Mouse (Mus musculus) olfactory bulb, adult 2 months (tissue): ENCODE results near the gene B3gnt7. TPM values are rescaled to one million over a fixed set of nuclear protein-coding genes. Genes with fewer than 3 reads are reported as not detected.

Experiments
- H3K27ac ChIP-seq: fragments of 200-500 bp; 2 replicates; pipeline ENCODE4 v1.5.1; 2012; ENCODE audit warnings: low read depth, low read length; ENCODE audit not compliant: insufficient read depth
- H3K4me1 ChIP-seq: fragments of 200-500 bp; 2 replicates; pipeline ENCODE4 v1.6.1; 2012; ENCODE audit warnings: low read length; ENCODE audit not compliant: control insufficient read depth, insufficient read depth
- H3K4me3 ChIP-seq: fragments of 200-500 bp; 2 replicates; pipeline ENCODE4 v1.5.1; 2012; ENCODE audit warnings: mild to moderate bottlenecking, low read depth, low read length, moderate library complexity; ENCODE audit not compliant: insufficient read depth
- CTCF ChIP-seq: fragments of 200-500 bp; IDR thresholded peaks from 2 replicates; pipeline ENCODE4 v1.5.1; 2012; ENCODE audit warnings: low read depth, mild to moderate bottlenecking, low read length, moderate library complexity; ENCODE audit not compliant: insufficient read depth
- POLR2A ChIP-seq: fragments of 200-500 bp; IDR thresholded peaks from 2 replicates; pipeline ENCODE4 v1.6.1; 2012; ENCODE audit warnings: mild to moderate bottlenecking, low read depth, low read length, moderate library complexity; ENCODE audit not compliant: insufficient read depth
- WGBS: fragments of 180-500 bp; shearing (Covaris S2); methylation state at CpG from one replicate; pipeline ENCODE4 v1.1.7; 2018; 5-methylcytosine and 5-hydroxymethylcytosine counted together
- polyA plus RNA-seq: library from polyadenylated mRNA; stranded (reverse); fragments of >200 nt; gene quantifications from 2 replicates; pipeline ENCODE4 v1.2.4, GENCODE M21; 2012; ENCODE audit warnings: low replicate concordance; ENCODE audit not compliant: missing spikeins, insufficient read depth, insufficient read length

Gene B3gnt7
- polyA plus RNA-seq, 1 experiment: not detected

DNA sequence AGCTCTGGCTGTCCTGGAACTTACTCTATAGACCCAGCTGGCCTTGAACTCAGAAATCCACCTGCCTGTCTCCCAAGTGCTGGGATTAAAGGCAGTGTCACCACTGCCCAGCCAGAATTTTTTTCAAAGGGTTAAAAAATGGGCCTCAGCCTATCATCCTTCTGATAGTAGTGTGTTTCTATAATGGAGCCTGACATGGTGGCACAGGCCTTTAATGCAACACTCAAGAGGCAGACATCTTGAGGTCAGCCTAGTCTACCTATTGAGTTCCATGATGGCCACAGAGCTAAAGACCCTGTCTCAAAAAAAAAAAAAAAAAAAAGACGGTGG lies 45.0 kb downstream of the B3gnt7 start:
- Histone ChIP-seq H3K4me3 (no peak overlapping the region), H3K4me1 (no peaks in the 10 kb centered on the region), H3K27ac (no peak overlapping the region)
- no peak for TF ChIP-seq POLR2A
- no peak for TF ChIP-seq CTCF
- 50% methylated on average over 1 of the region's 1 CpGs for WGBS

DNA sequence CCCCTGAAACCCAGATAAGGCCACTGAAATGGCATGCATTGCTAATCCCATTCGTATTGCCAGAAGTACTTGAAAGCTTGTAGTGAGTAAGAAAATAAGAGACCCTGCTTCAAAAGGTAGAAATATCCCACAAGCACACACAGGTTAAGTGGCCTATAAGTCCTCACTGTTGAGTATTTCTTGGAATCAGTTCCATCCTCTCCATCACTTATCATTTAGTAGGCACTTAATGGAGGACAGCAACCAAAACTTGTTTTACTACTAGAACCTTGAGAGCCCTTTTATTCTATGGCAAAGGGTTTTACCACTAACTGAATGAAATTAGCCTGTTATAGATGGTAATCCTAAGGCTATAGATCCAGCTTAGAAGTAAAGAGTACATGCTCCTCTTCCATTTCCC lies 45.5 kb downstream of the B3gnt7 start:
- WGBS: 86% methylated on average over 1 of the region's 1 CpGs
- Histone ChIP-seq H3K4me1 (no peaks in the 10 kb centered on the region), H3K4me3 (no peak overlapping the region), H3K27ac (no peak overlapping the region)
- no peak for TF ChIP-seq CTCF
- TF ChIP-seq POLR2A: no peak

GRCm38 (mm10) chr1:86348801-86349200 lies 46.2 kb downstream of the B3gnt7 start:
- 52% methylated on average over 4 of the region's 4 CpGs for WGBS
- no peaks in the 10 kb centered on the region for H3K4me1 ChIP-seq
- no peak overlapping the region for H3K27ac ChIP-seq
- TF ChIP-seq CTCF (no peak), POLR2A (no peak)
- H3K4me3 ChIP-seq: no peak overlapping the region

- 93% methylated on average over 3 of the region's 3 CpGs for WGBS
- TF ChIP-seq CTCF (no peak), POLR2A (no peak)
- no peak overlapping the region for H3K27ac ChIP-seq
- no peaks in the 10 kb centered on the region for H3K4me1 ChIP-seq
- H3K4me3 ChIP-seq: no peak overlapping the region
Observed at GRCm38 (mm10) chr1:86349201-86349600, 46.6 kb downstream of the B3gnt7 start.

DNA sequence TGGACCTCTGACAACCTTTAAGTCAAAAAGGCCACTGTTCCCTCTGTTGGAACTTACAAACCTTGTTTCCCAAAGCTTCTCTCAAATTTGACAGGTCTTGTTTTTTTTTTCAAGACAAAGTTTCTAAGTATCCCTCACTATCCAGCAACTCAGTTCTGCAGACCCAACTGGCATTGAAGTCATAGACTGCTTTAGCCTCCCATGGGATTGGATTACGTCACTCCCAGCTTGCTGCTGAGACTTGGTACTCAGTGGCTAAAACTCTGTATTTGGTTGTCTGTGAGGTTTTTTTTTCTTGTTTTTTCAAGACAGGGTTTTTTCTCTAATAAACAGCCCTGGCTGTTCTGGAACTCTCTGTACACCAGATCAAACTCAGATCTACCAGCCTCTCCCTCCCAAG lies 47.1 kb downstream of the B3gnt7 start:
- no peak overlapping the region for H3K27ac ChIP-seq
- WGBS: 82% methylated on average over 1 of the region's 1 CpGs
- TF ChIP-seq CTCF: no peak
- no peak for TF ChIP-seq POLR2A
- H3K4me1 ChIP-seq: no peaks in the 10 kb centered on the region
- no peak overlapping the region for H3K4me3 ChIP-seq

GRCm38 (mm10) chr1:86350576-86350975 lies 47.9 kb downstream of the B3gnt7 start:
- WGBS: 87% methylated on average over 8 of the region's 8 CpGs
- TF ChIP-seq POLR2A: no peak
- no peak for TF ChIP-seq CTCF

DNA sequence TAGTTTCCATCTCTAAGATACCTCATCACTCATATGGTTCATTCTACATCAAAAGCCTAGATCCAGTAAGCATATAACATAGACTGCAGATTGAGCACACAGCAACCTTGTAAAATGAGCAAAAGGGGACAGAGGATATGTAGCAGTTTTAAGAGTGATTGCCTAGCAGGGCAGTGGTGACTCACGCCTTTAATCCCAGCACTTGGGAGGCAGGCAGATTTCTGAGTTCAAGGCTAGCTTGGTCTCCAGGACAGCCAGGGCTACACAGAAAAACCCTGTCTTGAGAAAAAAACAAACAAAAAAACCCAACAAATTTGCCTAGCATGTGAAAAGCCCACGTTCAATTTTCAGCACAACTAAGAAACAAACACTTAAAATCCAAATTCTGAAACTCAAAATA lies 51.6 kb downstream of the B3gnt7 start:
- TF ChIP-seq CTCF (no peak), POLR2A (no peak)
- Histone ChIP-seq H3K27ac (no peak overlapping the region), H3K4me1 (0 out of 2 replicates have a peak, but pooled peaks cover 2% of the 10 kb centered on the region), H3K4me3 (no peak overlapping the region)
- 82% methylated on average over 2 of the region's 2 CpGs for WGBS

More at GRCm38 (mm10) chr1:86350576-86350975, 47.9 kb downstream of the B3gnt7 start:
- no peak overlapping the region for H3K27ac ChIP-seq
- H3K4me1 ChIP-seq: no peaks in the 10 kb centered on the region
- H3K4me3 ChIP-seq: no peak overlapping the region

Other genes starting within 250 kb of the B3gnt7 start
- gene Psmd1, start 238.4 kb upstream of the B3gnt7 start, polyA plus RNA-seq: 97.9 TPM in 1 of 2 replicates, not detected in the other
- not detected in 2 replicates for gene Htr2b, start 190.9 kb upstream of the B3gnt7 start, polyA plus RNA-seq
- not detected in 2 replicates for gene Gm21972, start 169.2 kb upstream of the B3gnt7 start, polyA plus RNA-seq
- not detected in 2 replicates for gene Armc9, start 148.1 kb upstream of the B3gnt7 start, polyA plus RNA-seq
- 269 and 776 TPM in 2 replicates for gene Ncl, start 56.6 kb downstream of the B3gnt7 start, polyA plus RNA-seq
- not detected in 2 replicates for gene Nmur1, start 123.4 kb downstream of the B3gnt7 start, polyA plus RNA-seq
- gene Tex44, start 123.5 kb downstream of the B3gnt7 start, polyA plus RNA-seq: not detected in 2 replicates
- 1,950 and 2,456 TPM in 2 replicates for gene Ptma, start 223.9 kb downstream of the B3gnt7 start, polyA plus RNA-seq